Mouse (Mus musculus) heart, embryonic 15.5 days (tissue): ENCODE measurements around the gene Tfam. TPM values are rescaled to one million over a fixed set of nuclear protein-coding genes. Genes with fewer than 3 reads are reported as not detected.
A peak's percentile ranks its signal among the peaks of the same experiment; 100 is the strongest.

Source experiments
- ATAC-seq: fragments of 200-750 bp; cut with Nextera tagmentation; replicated peaks from 2 replicates; pipeline ENCODE4 v1.8.0; 2017; ENCODE audit warnings: low read depth, moderate TSS enrichment; ENCODE audit not compliant: insufficient number of reproducible peaks, insufficient read depth, low FRiP score
- H3K27ac ChIP-seq: fragments of 300-500 bp; sonication (generic); 2 replicates; pipeline ENCODE4 v1.5.1; 2015; ENCODE audit warnings: mild to moderate bottlenecking, inconsistent platforms
- H3K27me3 ChIP-seq: fragments of 300-500 bp; sonication (generic); 2 replicates; pipeline ENCODE4 v1.6.1; 2015; ENCODE audit warnings: inconsistent platforms
- H3K36me3 ChIP-seq: fragments of 300-500 bp; sonication (generic); 2 replicates; pipeline ENCODE4 v1.6.1; 2015; ENCODE audit warnings: mild to moderate bottlenecking, inconsistent platforms
- H3K4me1 ChIP-seq: fragments of 300-500 bp; sonication (generic); replicated peaks from 2 replicates; pipeline ENCODE4 v1.6.1; 2015; ENCODE audit warnings: inconsistent platforms
- H3K4me2 ChIP-seq: fragments of 300-500 bp; sonication (generic); 2 replicates; pipeline ENCODE4 v1.6.1; 2015; ENCODE audit warnings: inconsistent platforms, mild to moderate bottlenecking, moderate library complexity
- H3K4me3 ChIP-seq: fragments of 300-500 bp; sonication (generic); 2 replicates; pipeline ENCODE4 v1.5.1; 2015; ENCODE audit warnings: mild to moderate bottlenecking, inconsistent platforms
- H3K9ac ChIP-seq: fragments of 300-500 bp; sonication (generic); 2 replicates; pipeline ENCODE4 v1.6.1; 2015; ENCODE audit warnings: mild to moderate bottlenecking, inconsistent platforms
- H3K9me3 ChIP-seq: fragments of 300-500 bp; sonication (generic); replicated peaks from 2 replicates; pipeline ENCODE4 v1.6.1; 2016; ENCODE audit warnings: inconsistent platforms
- WGBS: fragments of 180-500 bp; shearing (Covaris S2); methylation state at CpG from one replicate; pipeline ENCODE4 v1.1.7; 2015; ENCODE audit warnings: mixed read lengths; 5-methylcytosine and 5-hydroxymethylcytosine counted together
- polyA plus RNA-seq: library from polyadenylated mRNA; unstranded; fragments of >200 nt; fragmentation: Nextera tagmentation; extraction: Ambion mirVana; gene quantifications from 2 replicates; pipeline ENCODE4 v1.2.1, GENCODE M21; 2015

Gene Tfam
- polyA plus RNA-seq, 1 experiment from 2014 or later: 53.8 TPM

GRCm38 (mm10) chr10:71223101-71223500 is 15.0 kb downstream of the Tfam start:
- WGBS: 88% methylated on average over 5 of the region's 5 CpGs
- H3K4me2 ChIP-seq: no peak overlapping the region
- H3K9me3 ChIP-seq: no peaks in the 10 kb centered on the region
- H3K4me1 ChIP-seq: peaks cover 3% of the 10 kb centered on the region
- H3K27me3 ChIP-seq: no peaks in the 10 kb centered on the region
- no peak overlapping the region for H3K4me3 ChIP-seq
- ATAC-seq: no peak
- H3K9ac ChIP-seq: no peak overlapping the region
- H3K27ac ChIP-seq: no peak overlapping the region
- peaks cover 19% of the 10 kb centered on the region for H3K36me3 ChIP-seq

GRCm38 (mm10) chr10:71222639-71223038 is 15.4 kb downstream of the Tfam start:
- peaks cover 16% of the 10 kb centered on the region for H3K36me3 ChIP-seq
- peaks cover 8% of the 10 kb centered on the region for H3K4me1 ChIP-seq
- no peak for ATAC-seq
- H3K9ac ChIP-seq: no peak overlapping the region
- H3K27ac ChIP-seq: no peak overlapping the region
- H3K27me3 ChIP-seq: no peaks in the 10 kb centered on the region
- no peak overlapping the region for H3K4me3 ChIP-seq
- no peak overlapping the region for H3K4me2 ChIP-seq
- no peaks in the 10 kb centered on the region for H3K9me3 ChIP-seq
- 87% methylated on average over 2 of the region's 2 CpGs for WGBS

GRCm38 (mm10) chr10:71218228-71218892 is 19.7 kb downstream of the Tfam start:
- no peaks in the 10 kb centered on the region for H3K9me3 ChIP-seq
- no peak overlapping the region for H3K4me2 ChIP-seq
- H3K4me1 ChIP-seq: peaks cover 8% of the 10 kb centered on the region
- H3K9ac ChIP-seq: no peak overlapping the region
- no peaks in the 10 kb centered on the region for H3K27me3 ChIP-seq
- H3K27ac ChIP-seq: no peak overlapping the region
- WGBS: 13% methylated on average over 8 of the region's 8 CpGs
- no peak overlapping the region for H3K4me3 ChIP-seq
- no peak; the same call in 1 of the 2 replicates for ATAC-seq
- peaks cover 5% of the 10 kb centered on the region; the same call in 1 of the 2 replicates for H3K36me3 ChIP-seq

GRCm38 (mm10) chr10:71215996-71216395 is 22.1 kb downstream of the Tfam start:
- Histone ChIP-seq H3K4me1 (peaks cover 8% of the 10 kb centered on the region), H3K4me3 (no peak overlapping the region), H3K9ac (no peak overlapping the region), H3K4me2 (no peak overlapping the region), H3K27ac (no peak overlapping the region), H3K36me3 (no peaks in the 10 kb centered on the region), H3K9me3 (no peaks in the 10 kb centered on the region), H3K27me3 (no peaks in the 10 kb centered on the region)
- WGBS: 79% methylated on average over 9 of the region's 9 CpGs
- ATAC-seq: no peak

- H3K27me3 ChIP-seq: no peaks in the 10 kb centered on the region
- H3K36me3 ChIP-seq: no peaks in the 10 kb centered on the region
- WGBS: 83% methylated on average over 2 of the region's 2 CpGs
- no peak overlapping the region for H3K27ac ChIP-seq
- 0 out of 2 replicates have a peak, but pooled peaks cover 3% of the 10 kb centered on the region for H3K4me1 ChIP-seq
- H3K9ac ChIP-seq: no peak overlapping the region
- no peak overlapping the region for H3K4me3 ChIP-seq
- no peak overlapping the region for H3K4me2 ChIP-seq
- no peak for ATAC-seq
- H3K9me3 ChIP-seq: no peaks in the 10 kb centered on the region
Measured at GRCm38 (mm10) chr10:71201512-71201911, 36.6 kb downstream of the Tfam start.

GRCm38 (mm10) chr10:71200964-71201363 is 37.1 kb downstream of the Tfam start:
- 61% methylated on average over 5 of the region's 5 CpGs for WGBS
- Histone ChIP-seq H3K27me3 (no peaks in the 10 kb centered on the region), H3K36me3 (no peaks in the 10 kb centered on the region), H3K4me1 (0 out of 2 replicates have a peak, but pooled peaks cover 3% of the 10 kb centered on the region), H3K9me3 (no peaks in the 10 kb centered on the region), H3K4me3 (no peak overlapping the region), H3K27ac (no peak overlapping the region), H3K9ac (no peak overlapping the region), H3K4me2 (no peak overlapping the region)
- no peak for ATAC-seq

- Histone ChIP-seq H3K9me3 (no peaks in the 10 kb centered on the region), H3K36me3 (no peaks in the 10 kb centered on the region), H3K4me3 (no peak overlapping the region), H3K9ac (no peak overlapping the region), H3K27me3 (no peaks in the 10 kb centered on the region), H3K27ac (no peak overlapping the region), H3K4me2 (no peak overlapping the region), H3K4me1 (0 out of 2 replicates have a peak, but pooled peaks cover 6% of the 10 kb centered on the region)
- WGBS: 72% methylated on average over 8 of the region's 8 CpGs
- no peak for ATAC-seq
Measured at GRCm38 (mm10) chr10:71198676-71199075, 39.4 kb downstream of the Tfam start.

- Histone ChIP-seq H3K4me3 (no peak overlapping the region), H3K27ac (0 out of 2 replicates have a peak overlapping the region, but pooled peaks have one; percentile 4), H3K36me3 (no peaks in the 10 kb centered on the region), H3K4me2 (no peak overlapping the region), H3K9me3 (no peaks in the 10 kb centered on the region), H3K27me3 (no peaks in the 10 kb centered on the region), H3K9ac (no peak overlapping the region), H3K4me1 (peaks cover 17% of the 10 kb centered on the region)
- 44% methylated on average over 14 of the region's 14 CpGs for WGBS
- no peak for ATAC-seq
Measured at GRCm38 (mm10) chr10:71197036-71197785, 40.9 kb downstream of the Tfam start.

GRCm38 (mm10) chr10:71195501-71195900 is 42.6 kb downstream of the Tfam start:
- peak overlapping the region; percentile 22; the same call in 1 of the 2 replicates for H3K4me2 ChIP-seq
- H3K27me3 ChIP-seq: no peaks in the 10 kb centered on the region
- peak overlapping the region; percentile 26; the same call in 1 of the 2 replicates for H3K27ac ChIP-seq
- no peaks in the 10 kb centered on the region for H3K36me3 ChIP-seq
- peaks cover 17% of the 10 kb centered on the region for H3K4me1 ChIP-seq
- H3K4me3 ChIP-seq: no peak overlapping the region
- H3K9me3 ChIP-seq: peaks cover 6% of the 10 kb centered on the region; the same call in 1 of the 2 replicates
- H3K9ac ChIP-seq: no peak overlapping the region
- ATAC-seq: no peak
- 32% methylated on average over 9 of the region's 9 CpGs for WGBS

GRCm38 (mm10) chr10:71194713-71195112 is 43.4 kb downstream of the Tfam start:
- no peak overlapping the region for H3K4me2 ChIP-seq
- ATAC-seq: no peak
- peak overlapping the region; percentile 26; the same call in 1 of the 2 replicates for H3K27ac ChIP-seq
- WGBS: 70% methylated on average over 7 of the region's 7 CpGs
- no peak overlapping the region for H3K9ac ChIP-seq
- no peaks in the 10 kb centered on the region for H3K27me3 ChIP-seq
- peaks cover 6% of the 10 kb centered on the region; the same call in 1 of the 2 replicates for H3K9me3 ChIP-seq
- peaks cover 17% of the 10 kb centered on the region for H3K4me1 ChIP-seq
- H3K4me3 ChIP-seq: no peak overlapping the region
- no peaks in the 10 kb centered on the region for H3K36me3 ChIP-seq

GRCm38 (mm10) chr10:71193319-71193718 is 44.8 kb downstream of the Tfam start:
- Histone ChIP-seq H3K27ac (peak overlapping the region; percentile 66), H3K36me3 (no peaks in the 10 kb centered on the region), H3K27me3 (no peaks in the 10 kb centered on the region), H3K9ac (no peak overlapping the region), H3K9me3 (peaks cover 6% of the 10 kb centered on the region; the same call in 1 of the 2 replicates), H3K4me1 (peaks cover 17% of the 10 kb centered on the region), H3K4me3 (no peak overlapping the region), H3K4me2 (peak overlapping the region; percentile 46)
- WGBS: 35% methylated on average over 7 of the region's 7 CpGs
- ATAC-seq: peak; percentile 27; the same call in 1 of the 2 replicates
